Mouse (Mus musculus) frontal cortex, postnatal 14 days (tissue): ENCODE measurements at regions not wholly inside any gene's neighbourhood (a gene's known extent, or its start where the extent isn't known, plus 50 kb on each side); places are given as distances from the start of the nearest gene placed in this dataset.

Experiments used
- DNase-seq, 2 experiments: peaks; one replicate each; pipeline ENCODE4 v3.0.0; 2022; ENCODE audit warnings: low spot score in 2 of 2

DNA sequence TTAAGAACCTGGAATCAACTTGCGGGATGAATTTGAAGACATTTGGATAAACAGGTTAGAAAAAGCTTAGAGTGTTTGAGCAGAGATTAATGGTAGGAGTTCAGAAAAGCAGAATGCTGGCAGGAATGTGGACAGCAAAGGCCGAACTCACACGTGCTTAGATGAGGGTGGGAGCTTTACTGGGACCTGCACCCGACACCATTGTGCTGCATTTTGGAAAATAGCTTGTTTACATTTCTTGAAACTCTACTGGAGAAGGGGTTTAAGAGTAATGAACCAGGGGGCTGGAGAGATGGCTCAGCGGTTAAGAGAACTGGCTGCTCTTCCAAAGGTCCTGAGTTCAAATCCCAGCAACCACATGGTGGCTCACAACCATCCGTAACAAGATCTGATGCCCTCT lies 154.9 kb downstream of the Gpat3 start:
- no peak for DNase-seq

DNA sequence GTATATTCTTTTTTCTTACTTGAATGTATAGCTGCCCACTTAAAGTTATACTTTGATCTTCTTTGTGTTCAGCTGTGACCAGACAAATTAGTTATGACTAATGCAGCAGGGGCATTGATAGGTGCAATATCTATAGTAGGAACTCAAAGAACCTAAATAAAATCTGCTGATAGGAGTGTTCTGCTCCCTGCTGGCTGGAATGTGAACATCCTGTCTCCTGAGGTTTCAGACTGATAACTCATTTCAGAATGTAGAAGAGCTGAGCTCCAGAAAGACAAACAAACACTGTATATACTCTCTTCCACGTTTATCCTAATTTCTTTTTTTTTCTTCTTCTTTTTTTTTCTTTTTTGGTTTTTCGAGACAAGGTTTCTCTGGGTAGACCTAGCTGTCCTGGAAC lies 146.9 kb downstream of the Gpat3 start:
- DNase-seq: no peak

DNA sequence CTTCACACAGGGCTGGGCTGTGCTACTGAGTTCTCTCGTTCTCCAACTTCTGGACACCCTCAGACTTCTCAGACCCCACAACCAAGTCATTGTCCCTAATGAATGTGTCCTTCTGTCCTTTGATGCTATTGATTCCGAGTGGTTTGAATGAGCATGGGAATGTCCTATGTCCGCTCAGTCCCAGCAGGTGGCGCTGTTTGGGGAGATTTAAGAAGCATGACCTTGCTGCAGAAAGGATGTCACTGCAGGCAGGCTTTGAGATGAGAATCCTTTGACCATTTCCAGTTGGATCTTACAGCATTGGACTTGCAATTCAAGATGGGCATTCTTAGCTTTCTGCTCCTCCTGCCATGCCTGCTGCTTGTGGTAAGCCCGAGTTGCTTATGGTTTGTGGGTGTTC lies 146.1 kb downstream of the Gpat3 start:
- DNase-seq: peak in 1 of 2 experiments; percentile 9

DNA sequence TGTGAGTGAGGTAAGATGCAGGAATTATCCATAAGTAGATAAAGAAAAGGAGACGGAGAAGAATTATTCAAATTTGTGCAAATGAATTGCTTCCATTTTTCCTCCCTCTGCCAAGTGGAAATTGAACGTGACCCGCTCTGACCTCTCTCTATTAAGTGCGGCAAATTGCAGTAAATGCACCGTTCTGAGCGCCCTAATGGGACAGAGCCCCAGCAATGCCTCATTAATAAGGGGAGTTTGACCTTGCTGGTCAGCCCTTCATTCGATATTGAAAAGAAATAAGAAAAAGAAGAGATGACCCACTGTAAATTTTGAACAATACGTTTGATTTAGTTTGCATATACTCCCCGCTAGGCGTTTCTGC lies 137.0 kb downstream of the Gpat3 start:
- DNase-seq: no peak

DNA sequence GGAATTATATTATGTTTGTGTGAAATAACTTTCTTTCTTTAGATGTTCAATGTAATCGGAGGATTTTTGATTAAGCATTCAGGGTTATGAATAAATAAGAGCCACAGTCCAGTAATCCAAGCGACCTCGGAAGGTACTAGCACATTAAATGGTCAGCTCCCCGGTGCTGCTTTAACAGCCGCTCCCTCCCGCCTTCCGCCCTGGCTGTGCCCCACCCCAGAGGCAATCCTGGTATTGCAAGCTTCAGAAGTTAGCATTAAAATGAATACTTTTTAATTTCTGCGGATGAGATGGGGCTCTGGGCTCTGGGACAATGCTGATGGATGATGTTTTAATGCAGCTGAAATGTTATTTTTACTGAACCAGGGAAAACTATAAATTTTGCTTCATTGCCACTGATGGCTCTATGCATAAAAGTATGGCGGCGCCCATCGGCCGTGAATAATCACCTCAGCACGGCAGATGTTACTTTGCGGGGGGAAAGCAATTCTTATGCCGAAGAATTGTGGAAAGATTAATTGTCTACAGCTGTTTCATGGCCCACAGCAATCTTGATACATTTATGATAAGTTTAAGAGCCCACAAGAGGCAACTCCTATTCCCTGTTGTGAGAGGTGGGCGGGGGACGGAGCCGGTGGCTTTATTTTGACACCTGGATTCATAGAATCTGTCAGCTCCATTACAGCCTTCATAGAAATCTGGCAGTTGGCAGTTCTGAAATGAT lies 136.5 kb downstream of the Gpat3 start:
- DNase-seq: no peak

DNA sequence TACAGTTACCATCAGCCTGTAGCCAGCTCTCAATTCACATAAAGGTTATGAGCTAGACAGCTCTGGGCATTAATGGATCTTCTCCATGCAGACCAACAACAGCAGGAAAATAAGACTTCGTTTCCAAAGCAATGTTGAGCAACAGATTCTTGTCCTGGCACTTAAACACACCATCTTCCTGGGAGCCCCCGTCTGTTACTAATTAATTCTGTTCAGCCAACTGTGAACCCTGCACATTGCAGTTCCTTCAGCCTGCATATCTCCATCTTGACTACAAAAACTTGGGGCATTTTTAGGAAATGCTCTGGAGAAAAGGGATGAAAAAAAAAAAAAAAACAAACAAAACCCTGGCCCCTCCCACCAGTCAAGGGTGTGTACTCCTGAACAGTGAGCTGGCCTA lies 131.2 kb downstream of the Gpat3 start:
- no peak for DNase-seq

DNA sequence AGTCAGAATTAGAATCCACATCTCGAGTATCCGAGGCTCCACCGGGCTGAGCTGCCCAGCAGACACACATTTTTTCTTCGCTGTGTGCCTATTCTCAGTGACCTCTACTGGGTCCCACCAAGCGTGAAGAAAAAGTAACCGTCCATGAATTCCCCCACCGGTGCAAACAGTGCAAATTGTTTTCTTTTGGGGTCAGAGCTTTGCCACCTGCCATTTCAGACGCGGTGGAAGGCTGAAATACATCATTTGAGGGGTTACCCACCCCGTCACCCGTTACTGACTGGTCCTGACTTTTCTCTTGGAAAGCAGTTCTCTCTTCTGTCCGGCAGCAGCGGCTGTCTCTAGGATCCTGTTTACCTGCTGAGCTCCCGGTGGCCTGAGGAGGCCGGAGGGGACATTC lies 105.7 kb downstream of the Gpat3 start:
- no peak for DNase-seq
